Mouse (Mus musculus): ENCODE measurements around the gene Lin9.
"Not testable (repeated sequence)": the region's sequence is repeated elsewhere in the genome, so short reads cannot be mapped to it uniquely, and the experiment has no call there.

Gene Lin9

DNA sequence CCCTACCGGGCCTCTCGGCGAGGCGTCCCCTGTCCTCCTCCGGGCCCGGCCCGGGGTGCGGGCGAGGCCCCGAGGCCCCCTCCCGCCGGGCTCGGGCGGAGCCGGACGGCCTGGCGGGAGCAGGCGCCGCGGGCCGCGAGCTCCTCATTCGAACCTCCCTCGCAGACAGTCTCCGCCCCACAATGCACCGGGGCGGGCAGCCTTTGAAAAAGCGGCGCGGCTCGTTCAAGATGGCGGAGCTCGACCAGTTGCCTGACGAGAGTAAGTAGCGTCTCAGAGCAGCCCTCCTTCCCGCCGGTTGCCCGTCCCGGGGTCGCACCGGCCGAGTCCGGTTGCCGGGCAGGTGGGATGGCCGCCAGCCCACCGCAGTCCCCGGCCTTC lies at the start of gene Lin9:
TSS of gene Lin9 (plus strand) at position 14 of the 381 bp plus-strand sequence.
- in situ Hi-C loops (cut with MboI; ENCODE audit: low pct_unique_long_range_greater_than_20kb in 1 of 2, low sequenced_read_pairs in 2 of 2, unreplicated experiment in 1 of 2) = no loop called here

DNA sequence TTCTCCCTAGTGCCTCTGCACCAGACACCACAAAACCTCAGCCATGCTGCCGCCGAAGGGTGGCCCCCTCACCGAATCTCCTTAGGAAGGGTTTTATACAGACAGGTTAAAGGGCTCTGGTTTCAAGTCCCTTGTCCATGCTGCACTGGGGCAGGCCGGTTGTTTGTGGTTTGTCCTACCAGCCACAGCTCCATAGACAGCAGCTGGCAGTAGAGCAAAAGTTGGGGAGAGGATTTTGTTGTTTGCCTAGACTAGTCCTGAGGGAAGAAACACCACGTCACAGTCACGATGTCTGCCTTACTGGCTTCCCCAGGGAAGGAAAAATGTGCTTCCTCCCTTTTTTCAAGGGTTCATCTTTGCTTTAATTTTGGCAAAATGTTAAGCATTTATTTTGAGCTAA lies 40.4 kb upstream of the Lin9 start:
- in situ Hi-C loops (cut with MboI; ENCODE audit: low pct_unique_long_range_greater_than_20kb in 1 of 2, low sequenced_read_pairs in 2 of 2, unreplicated experiment in 1 of 2) = no loop called here

DNA sequence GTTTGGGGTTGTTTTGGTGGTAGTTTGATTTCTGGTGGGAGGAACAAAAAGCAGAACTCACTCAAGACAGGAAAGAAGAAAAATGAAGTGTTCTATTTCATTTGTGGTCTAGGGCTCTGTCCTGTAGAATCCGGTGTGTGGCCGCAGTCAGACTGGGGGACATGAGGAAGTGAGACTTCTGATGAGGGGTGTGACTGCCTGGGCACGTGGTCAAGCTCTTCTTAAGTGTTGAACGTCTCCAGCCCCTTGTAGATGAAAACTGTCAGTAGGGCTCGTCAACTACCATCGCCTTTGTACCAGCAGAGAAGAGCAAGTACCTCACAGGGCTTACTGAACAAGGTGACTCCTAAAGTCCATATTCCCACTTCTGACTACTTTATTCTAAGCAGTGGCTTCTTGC lies 39.1 kb upstream of the Lin9 start:
- in situ Hi-C loops (cut with MboI; ENCODE audit: low pct_unique_long_range_greater_than_20kb in 1 of 2, low sequenced_read_pairs in 2 of 2, unreplicated experiment in 1 of 2) = no loop called here

DNA sequence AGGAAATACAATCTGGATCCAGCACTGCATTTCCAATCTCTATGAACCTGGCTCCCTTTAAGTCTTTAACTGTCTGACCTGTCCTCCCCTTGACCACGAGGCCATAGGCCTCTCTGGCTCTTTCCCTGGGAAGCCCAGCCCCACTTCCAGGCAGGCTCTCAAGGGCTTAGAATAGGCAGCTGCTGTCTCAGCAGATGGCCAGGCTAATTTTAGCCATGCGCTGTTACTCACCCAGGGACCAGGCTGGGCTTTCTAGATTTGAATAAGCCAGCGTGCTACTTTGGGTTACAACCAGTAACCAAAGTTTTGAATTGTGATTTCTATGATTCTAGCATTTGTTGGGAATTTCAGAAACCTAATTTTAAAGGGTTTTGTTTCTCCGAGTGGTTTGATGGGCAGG lies 36.4 kb upstream of the Lin9 start:
- in situ Hi-C loops (cut with MboI; ENCODE audit: low pct_unique_long_range_greater_than_20kb in 1 of 2, low sequenced_read_pairs in 2 of 2, unreplicated experiment in 1 of 2) = no loop called here

DNA sequence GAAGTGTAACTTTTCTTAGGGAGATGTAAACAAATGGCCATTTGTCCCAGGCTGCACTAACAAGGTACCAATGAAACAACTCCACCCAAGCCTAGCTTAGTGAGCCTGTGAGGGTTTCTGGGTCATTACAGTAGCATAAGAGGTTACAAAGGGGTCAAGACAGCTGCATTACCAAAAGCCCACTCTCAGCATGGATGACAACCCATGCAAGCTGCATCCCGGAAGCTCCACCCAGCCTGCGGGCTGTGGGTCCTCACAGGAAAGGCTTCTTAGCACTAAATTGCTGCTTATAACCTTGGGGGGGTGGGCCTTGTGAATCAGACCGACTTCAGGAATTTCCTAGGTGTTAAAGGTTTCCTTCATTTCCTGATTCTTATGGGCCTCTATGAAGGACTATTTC lies 34.8 kb upstream of the Lin9 start:
- in situ Hi-C loops (cut with MboI; ENCODE audit: low pct_unique_long_range_greater_than_20kb in 1 of 2, low sequenced_read_pairs in 2 of 2, unreplicated experiment in 1 of 2) = no loop called here

DNA sequence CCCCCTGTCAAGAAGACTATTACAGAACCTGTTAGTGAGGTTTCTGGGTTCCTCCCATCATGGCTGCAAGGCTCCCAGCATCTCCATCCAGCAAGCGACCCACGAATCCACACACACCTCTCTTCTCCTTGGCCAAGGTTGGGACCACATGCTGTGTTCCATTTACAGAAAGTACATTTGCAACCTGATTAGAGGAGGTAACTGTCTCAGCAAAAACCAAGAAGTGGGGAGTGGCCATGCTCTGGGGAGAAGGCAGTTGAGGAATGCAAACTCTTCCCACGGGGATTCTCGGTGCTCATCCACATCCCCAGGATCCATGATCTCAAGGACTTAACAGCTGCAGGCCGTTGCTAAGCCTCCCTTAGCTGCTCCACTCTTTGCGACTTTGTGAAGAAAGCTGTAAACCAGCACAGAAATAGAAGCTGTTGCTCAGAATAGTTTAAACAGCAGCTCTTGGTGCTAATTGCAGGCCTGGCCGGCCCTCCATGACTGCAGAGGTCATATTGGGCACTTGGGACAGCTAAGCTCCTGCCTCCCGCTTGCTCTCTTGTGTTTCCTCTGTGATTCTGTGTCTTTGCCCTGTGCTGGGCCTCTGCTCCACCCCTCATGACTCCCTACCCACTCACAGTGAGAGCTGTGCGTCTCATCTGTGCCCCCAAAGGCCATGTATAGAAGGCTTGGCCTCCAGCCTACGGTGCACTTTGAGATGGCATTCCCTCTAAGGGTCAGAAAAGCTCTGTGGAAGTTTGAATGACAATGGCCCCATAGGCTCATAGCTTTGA lies 34.0 kb upstream of the Lin9 start:
- in situ Hi-C loops (cut with MboI; ENCODE audit: low pct_unique_long_range_greater_than_20kb in 1 of 2, low sequenced_read_pairs in 2 of 2, unreplicated experiment in 1 of 2) = no loop called here

DNA sequence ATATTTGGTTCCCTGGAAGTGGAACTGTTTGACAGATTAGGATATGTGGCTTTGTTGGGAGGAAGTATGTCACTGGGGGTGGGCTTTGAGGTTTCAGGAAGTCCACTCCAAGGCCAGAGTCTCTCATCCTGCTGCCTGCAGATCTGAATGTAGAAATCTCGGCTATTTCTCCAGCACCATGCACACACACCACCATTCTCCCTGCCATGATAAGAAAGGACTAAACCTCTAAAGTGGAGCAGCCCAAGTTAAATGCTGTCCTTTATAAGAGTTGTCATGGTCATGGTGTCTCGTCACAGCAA lies 33.4 kb upstream of the Lin9 start:
- in situ Hi-C loops (cut with MboI; ENCODE audit: low pct_unique_long_range_greater_than_20kb in 1 of 2, low sequenced_read_pairs in 2 of 2, unreplicated experiment in 1 of 2) = no loop called here

DNA sequence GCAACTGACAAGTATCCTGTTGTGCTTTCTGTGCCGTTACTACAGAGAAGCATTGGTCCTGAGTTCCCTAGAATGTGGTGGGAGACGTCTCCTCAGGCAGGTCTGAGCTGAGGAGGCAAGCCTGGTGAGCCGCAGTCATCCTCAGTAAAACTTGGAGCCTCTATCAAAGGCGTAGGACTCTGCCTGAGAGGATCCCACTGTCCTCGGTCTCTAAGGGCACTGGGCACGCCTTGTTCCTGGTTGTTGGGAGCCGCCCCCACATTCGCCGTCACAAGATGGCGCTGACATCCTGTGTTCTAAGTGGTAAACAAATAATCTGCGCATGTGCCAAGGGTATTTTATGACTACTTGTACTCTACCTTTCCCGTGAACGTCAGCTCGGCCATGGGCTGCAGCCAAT lies 29.1 kb upstream of the Lin9 start:
- in situ Hi-C loops (cut with MboI; ENCODE audit: low pct_unique_long_range_greater_than_20kb in 1 of 2, low sequenced_read_pairs in 2 of 2, unreplicated experiment in 1 of 2) = not testable (repeated sequence)

DNA sequence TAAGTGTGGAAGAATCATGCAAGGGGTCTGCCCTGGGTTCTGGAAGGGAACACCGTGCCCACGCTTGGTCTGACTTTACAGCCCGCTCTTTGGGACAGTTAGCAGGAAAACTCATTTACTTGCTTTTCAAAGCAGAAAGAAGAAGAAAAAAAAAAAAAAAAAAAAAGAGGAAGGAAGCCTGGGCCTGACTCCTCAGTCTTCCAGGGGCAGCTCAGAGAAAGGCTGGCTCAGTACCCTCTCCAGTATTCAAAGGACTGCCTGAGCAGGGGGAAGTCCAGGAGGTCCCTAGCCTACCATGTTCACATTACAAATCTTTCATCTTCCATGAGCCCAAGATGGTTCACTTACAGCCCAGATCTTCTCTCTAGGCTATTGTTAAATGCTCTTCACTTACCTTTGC lies 24.2 kb upstream of the Lin9 start:
- in situ Hi-C loops (cut with MboI; ENCODE audit: low pct_unique_long_range_greater_than_20kb in 1 of 2, low sequenced_read_pairs in 2 of 2, unreplicated experiment in 1 of 2) = no loop called here

DNA sequence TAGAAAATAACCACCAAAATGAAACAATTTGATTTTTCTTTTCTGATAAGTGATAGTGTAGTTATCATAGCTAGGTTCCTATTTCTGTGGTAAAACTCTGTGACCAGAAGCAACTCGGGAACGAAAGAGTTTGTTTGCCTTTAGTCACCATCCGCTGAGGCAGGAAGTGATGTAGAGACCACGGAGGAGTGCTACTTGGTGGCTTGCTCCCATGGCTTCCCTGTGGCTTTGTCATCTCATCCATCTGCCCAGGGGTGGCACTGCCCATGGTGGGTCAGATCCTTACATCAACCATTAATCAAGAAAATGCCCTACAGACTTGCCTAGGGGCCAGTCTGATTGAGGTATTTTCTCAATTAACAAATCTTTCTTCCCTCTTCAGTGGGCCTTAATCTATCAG lies 18.6 kb upstream of the Lin9 start:
- in situ Hi-C loops (cut with MboI; ENCODE audit: low pct_unique_long_range_greater_than_20kb in 1 of 2, low sequenced_read_pairs in 2 of 2, unreplicated experiment in 1 of 2) = loop anchor here in 1 of 2 experiments (10.0 kb wide), 1 partner anchor 142 kb away; no protein-coding TSS in a partner anchor

DNA sequence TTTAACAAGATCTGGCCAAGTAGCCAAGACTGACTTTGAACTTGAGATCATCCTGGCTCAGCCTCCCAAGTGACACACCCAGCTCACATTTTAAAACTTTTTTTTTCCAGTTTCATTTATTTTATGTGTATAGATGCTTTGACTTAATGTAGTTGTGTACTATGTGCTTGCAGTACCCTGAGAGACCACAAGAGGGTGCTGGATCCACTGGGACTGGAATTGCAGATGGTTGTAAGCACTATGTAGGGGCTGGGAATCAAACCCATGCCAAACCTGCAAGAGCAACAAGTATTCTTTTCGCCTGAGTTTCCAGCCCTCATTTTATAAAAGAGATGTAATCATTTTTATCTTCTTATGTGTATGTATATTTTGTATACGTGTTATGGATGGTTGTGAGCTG lies 17.0 kb upstream of the Lin9 start:
- in situ Hi-C loops (cut with MboI; ENCODE audit: low pct_unique_long_range_greater_than_20kb in 1 of 2, low sequenced_read_pairs in 2 of 2, unreplicated experiment in 1 of 2) = loop anchor here in 1 of 2 experiments (10.0 kb wide), 1 partner anchor 141 kb away; no protein-coding TSS in a partner anchor

DNA sequence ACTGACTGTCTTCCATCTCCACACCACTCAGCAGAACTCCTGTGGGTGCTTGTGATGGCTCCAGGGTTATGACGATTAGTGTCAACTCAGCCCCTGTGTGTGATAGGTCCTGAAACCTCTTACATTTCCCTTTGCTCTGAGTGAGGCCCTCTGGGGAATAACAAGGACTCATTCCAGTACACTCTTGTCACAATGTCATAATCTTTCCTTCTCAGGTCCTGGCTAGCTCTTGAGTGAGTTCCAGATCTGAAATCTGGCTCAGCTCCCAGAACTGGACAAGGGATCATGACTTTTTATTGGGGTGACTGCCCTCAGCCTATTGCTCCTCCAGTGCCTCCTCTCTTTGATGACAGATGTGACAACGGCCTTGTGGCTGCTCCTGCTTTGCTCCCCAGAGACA lies 14.8 kb upstream of the Lin9 start:
- in situ Hi-C loops (cut with MboI; ENCODE audit: low pct_unique_long_range_greater_than_20kb in 1 of 2, low sequenced_read_pairs in 2 of 2, unreplicated experiment in 1 of 2) = loop anchor here in 1 of 2 experiments (10.0 kb wide), 1 partner anchor 139 kb away; no protein-coding TSS in a partner anchor

DNA sequence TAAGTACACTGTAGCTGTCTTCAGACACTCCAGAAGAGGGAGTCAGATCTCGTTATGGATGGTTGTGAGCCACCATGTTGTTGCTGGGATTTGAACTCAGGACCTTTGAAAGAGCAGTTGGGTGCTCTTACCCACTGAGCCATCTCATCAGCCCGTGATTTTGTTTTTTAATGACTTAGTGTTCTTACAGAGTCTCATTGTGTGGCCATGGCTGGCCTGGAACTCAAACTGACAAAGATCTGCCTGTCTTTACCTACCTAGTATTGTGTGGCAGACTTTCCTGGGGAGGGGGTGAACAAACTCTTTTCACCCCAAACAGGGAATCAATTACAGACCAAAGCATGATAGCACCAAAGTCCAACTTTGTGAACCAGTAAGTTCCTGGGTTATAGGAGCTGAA lies 3.2 kb upstream of the Lin9 start:
- in situ Hi-C loops (cut with MboI; ENCODE audit: low pct_unique_long_range_greater_than_20kb in 1 of 2, low sequenced_read_pairs in 2 of 2, unreplicated experiment in 1 of 2) = not testable (repeated sequence)

DNA sequence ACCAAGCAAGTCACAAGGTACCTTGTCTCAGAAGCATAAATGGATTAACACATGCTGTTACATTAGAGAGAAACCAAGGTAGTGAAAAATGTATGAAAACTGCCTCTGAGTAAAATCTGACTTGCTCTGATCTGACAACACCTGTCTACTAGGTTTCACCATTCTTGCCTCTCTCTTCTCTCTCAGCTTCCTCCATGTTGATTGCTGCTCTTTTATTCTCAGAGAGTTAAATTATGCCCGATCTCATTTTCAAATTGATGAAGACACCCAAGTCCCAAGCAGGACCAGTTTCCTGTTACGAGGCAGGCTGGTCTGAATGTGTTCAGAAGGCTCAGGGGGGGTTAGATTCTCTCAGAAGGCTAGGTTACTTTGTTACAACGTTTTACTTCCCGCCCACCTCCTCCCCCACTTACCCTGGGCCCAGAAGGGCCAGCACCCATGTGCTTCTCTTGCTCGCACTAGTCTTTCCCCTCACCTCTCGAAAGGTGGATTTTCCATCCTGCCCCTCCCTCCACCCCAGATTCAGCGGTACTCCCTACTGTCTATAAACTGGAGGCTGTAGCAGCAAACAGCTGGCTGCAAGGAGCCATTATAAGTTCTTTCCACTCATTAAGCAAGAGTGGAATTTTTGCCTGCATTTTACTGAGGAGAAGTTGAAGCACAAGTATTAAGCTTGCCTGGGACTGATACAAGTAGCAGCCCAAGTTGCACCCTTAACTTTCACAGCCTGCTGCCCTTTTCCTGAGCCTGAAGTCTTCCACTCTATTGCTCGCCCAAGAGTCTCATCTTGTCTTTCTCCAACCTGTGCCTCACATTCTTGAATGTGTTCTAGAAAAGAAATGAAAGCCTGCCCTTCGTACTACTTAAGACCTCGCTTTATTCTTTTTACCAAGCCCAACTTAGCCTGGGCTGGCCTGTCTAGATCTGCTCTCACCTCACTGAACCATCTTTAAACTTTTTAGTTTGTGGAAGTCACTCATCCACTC lies 1.2 kb upstream of the Lin9 start:
- in situ Hi-C loops (cut with MboI; ENCODE audit: low pct_unique_long_range_greater_than_20kb in 1 of 2, low sequenced_read_pairs in 2 of 2, unreplicated experiment in 1 of 2) = no loop called here

DNA sequence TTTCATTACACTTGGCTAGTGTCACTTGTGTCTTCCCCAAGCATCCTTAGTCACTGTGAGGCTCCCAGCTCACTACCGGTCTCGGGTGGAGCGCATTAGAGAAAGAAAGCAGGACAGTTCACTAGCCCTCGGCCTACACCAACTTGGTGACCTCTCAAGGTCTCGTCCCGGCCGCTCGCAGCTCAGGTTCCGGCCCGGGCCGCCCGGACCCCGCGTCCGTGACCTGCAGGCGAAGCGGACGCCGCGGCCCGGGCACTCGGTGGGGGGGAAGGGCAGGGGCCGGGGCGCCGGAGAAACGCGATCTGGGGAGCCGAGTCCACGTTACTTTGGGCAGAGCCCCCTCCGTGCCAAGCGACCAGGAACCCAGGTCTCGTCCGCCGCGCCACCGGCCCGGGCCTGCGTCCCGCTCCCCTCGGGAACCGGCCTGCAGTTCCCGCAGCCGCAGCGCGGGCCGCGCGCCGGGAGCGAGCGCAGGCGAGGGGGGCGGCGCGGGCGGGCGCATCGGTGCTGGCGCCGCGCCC lies 285 bp upstream of the Lin9 start:
- in situ Hi-C loops (cut with MboI; ENCODE audit: low pct_unique_long_range_greater_than_20kb in 1 of 2, low sequenced_read_pairs in 2 of 2, unreplicated experiment in 1 of 2) = no loop called here

DNA sequence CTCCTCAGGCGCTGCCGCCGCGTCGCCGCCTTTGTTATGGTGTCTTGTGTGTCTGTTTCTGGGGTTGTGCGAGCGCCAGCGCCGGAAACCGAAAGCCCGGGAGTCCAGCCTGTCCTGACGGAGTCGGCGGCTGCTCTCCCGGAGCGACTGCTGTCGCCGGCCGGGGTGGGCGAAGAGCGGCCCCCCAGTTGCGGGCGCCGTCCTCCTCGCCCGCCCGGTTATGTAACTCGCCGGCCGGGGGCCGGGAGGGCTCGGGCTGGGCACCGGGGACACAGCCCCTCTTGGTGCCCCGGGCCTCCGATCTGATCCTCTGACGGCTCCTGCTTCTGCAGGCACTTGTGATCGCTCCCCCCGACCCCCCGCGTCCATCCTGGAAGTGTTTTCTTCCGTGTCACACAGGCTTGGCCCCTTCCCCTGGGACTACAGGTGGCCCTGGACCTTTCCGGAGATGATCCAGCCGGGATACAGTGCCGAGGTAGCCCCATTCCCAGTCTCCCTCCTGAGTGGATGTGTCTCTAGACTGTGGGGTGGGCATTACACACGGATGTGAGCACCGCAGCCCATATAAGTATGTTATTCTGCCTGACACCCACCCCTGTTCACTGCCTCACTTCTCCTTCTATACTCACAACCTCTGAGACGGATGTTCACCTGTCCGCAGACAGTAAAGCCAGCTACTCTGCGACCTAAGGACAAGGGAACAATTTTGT lies 723 bp downstream of the Lin9 start:
- in situ Hi-C loops (cut with MboI; ENCODE audit: low pct_unique_long_range_greater_than_20kb in 1 of 2, low sequenced_read_pairs in 2 of 2, unreplicated experiment in 1 of 2) = no loop called here

DNA sequence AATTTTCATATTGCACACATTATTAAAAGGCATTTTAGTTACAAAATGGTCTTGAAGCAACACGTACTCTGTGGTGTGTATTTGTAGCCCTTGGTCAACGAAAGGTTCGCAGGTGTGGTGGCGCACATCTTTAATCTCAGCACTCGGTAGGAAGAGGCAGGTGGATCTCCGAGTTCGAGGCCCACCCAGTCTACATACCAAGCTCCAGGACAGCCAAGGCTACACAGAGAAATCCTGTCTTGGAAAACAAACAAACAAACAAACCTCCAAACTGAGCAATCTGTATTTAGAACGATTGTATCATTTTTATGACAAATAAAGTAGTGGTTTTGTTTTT lies 1.2 kb downstream of the Lin9 start:
- in situ Hi-C loops (cut with MboI; ENCODE audit: low pct_unique_long_range_greater_than_20kb in 1 of 2, low sequenced_read_pairs in 2 of 2, unreplicated experiment in 1 of 2) = no loop called here

DNA sequence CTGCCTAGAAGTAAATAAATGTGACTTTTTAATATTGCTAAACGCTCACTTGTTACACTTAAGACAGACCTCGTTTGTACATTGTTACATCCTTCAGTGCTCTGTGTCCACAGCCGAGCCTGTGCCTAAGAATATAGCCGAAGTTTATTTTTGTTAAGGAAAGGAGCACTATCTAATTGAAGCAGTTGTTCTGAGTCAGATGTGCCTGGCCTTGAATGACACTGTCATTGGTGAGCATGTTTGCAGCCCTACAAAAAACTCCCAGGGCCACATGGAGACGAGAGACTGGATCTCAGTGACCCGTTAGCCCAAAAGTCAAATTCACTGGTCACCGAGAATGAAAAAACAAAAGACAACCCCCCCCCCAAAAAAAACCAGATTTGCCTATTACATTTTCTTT lies 50.3 kb downstream of the Lin9 start:
- in situ Hi-C loops (cut with MboI; ENCODE audit: low pct_unique_long_range_greater_than_20kb in 1 of 2, low sequenced_read_pairs in 2 of 2, unreplicated experiment in 1 of 2) = no loop called here

Measured in mouse embryonic stem cell (cell line).